Mouse (Mus musculus) heart, adult 2 months (tissue): ENCODE results near the gene P3h3. TPM values are rescaled to one million over a fixed set of nuclear protein-coding genes. Genes with fewer than 3 reads are reported as not detected.

ENCODE experiments used
- DNase-seq, 2 experiments: peaks; one replicate each; pipeline ENCODE4 v3.0.0; 2021
- H3K27ac ChIP-seq: fragments of 200-600 bp; 2 replicates; pipeline ENCODE4 v1.8.1; 2022
- H3K27me3 ChIP-seq: fragments of 200-500 bp; 2 replicates; pipeline ENCODE4 v1.6.1; 2012; ENCODE audit warnings: mild to moderate bottlenecking, low read length, inconsistent platforms, mixed read lengths; ENCODE audit not compliant: control insufficient read depth, insufficient read depth
- H3K36me3 ChIP-seq: fragments of 200-500 bp; 2 replicates; pipeline ENCODE4 v1.6.1; 2012; ENCODE audit warnings: low read length, inconsistent platforms; ENCODE audit not compliant: control insufficient read depth, insufficient read depth
- H3K4me1 ChIP-seq: fragments of 200-500 bp; 2 replicates; pipeline ENCODE4 v1.6.1; 2011; ENCODE audit warnings: low read length; ENCODE audit not compliant: control insufficient read depth, insufficient read depth
- H3K4me3 ChIP-seq: fragments of 200-600 bp; 2 replicates; pipeline ENCODE4 v1.8.1; 2022
- H3K79me2 ChIP-seq: fragments of 200-500 bp; replicated peaks from 2 replicates; pipeline ENCODE4 v1.6.1; 2012; ENCODE audit warnings: mild to moderate bottlenecking, inconsistent platforms, low read length, moderate library complexity, mixed read lengths; ENCODE audit not compliant: control insufficient read depth, insufficient read depth
- H3K9ac ChIP-seq: fragments of 200-500 bp; 2 replicates; pipeline ENCODE4 v1.6.1; 2012; ENCODE audit warnings: low read depth, mild to moderate bottlenecking, control low read depth, inconsistent platforms, low read length, mixed read lengths
- CTCF ChIP-seq: fragments of 200-600 bp; IDR thresholded peaks from 2 replicates; pipeline ENCODE4 v1.8.1; 2022; ENCODE audit warnings: antibody characterized with exemption, mild to moderate bottlenecking, moderate library complexity
- EP300 ChIP-seq: fragments of 200-500 bp; IDR thresholded peaks from 2 replicates; pipeline ENCODE4 v1.6.1; 2011; ENCODE audit warnings: low read depth, low read length, control low read depth; ENCODE audit not compliant: insufficient read depth
- POLR2A ChIP-seq: fragments of 200-500 bp; IDR thresholded peaks from 2 replicates; pipeline ENCODE4 v1.6.1; 2011; ENCODE audit warnings: mild to moderate bottlenecking, low read depth, low read length, control low read depth; ENCODE audit not compliant: insufficient read depth
- WGBS: fragments of 180-500 bp; shearing (Covaris S2); methylation state at CpG from one replicate; pipeline ENCODE4 v1.1.7; 2018; 5-methylcytosine and 5-hydroxymethylcytosine counted together
- intact Hi-C: fragments of 180-260 bp; cut with DNase I; formaldehyde crosslinking; loops from one replicate; pipeline ENCODE4 v1.15.1; 2025
- polyA plus RNA-seq: library from polyadenylated mRNA; depleted of rRNA; stranded (reverse); fragments of >200 nt; gene quantifications from 2 replicates; pipeline ENCODE4 v1.2.3, GENCODE M21; 2012
- total RNA-seq, 2 experiments: library from RNA; stranded (reverse); gene quantifications; 2 replicates each; pipeline ENCODE4 v1.2.3; 2021

P3h3 gene
- total and polyA plus RNA-seq, 3 experiments = 6.9 to 16.2 (median 10.6) TPM

DNA sequence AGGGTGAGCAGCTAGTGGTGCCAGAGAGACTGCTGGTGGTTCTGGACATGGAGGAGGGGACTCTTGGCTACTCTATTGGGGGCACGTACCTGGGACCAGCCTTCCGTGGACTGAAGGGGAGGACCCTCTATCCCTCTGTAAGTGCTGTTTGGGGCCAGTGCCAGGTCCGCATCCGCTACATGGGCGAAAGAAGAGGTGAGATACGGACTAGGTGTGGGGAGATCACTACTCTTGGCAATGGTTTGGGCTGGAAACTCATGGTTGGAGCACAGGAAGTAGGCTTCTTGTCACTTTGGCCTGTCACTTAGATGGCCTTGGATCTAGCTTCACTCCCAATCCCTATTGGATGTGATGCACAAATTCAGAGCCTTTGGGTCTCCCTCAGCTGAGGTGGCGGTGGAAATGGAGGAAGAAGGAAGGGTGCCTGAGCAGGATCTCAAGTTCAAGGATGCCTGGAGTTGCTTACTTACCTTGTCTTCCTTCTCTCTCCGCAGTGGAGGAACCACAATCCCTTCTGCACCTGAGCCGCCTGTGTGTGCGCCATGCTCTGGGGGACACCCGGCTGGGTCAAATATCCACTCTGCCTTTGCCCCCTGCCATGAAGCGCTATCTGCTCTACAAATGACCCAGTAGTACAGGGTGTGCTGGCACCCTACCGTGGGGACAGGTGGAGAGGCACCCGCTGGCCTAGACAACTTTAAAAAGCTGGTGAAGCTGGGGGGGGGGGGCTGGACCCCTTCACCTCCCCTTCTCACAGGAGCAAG lies 47.6 kb downstream of the P3h3 start:
- Histone ChIP-seq H3K4me3 (peak overlapping the region; percentile 61), H3K27ac (peak overlapping the region; percentile 81; the same call in 1 of the 2 replicates), H3K27me3 (no peaks in the 10 kb centered on the region), H3K79me2 (no peaks in the 10 kb centered on the region), H3K9ac (peak overlapping the region; percentile 8), H3K36me3 (no peaks in the 10 kb centered on the region; the same call in 1 of the 2 replicates), H3K4me1 (peaks cover 16% of the 10 kb centered on the region)
- WGBS = 44% methylated on average over 14 of the region's 14 CpGs
- TF ChIP-seq CTCF (no peak), POLR2A (0 out of 2 replicates have a peak, but pooled peaks have one; percentile 6)
- intact Hi-C loops = loop anchor here (5.0 kb wide), 2 partner anchors 68 to 108 kb away; partner anchors contain the start of gene Grcc10
- no peak for DNase-seq

- no peaks in the 10 kb centered on the region for H3K79me2 ChIP-seq
- peaks cover 14% of the 10 kb centered on the region for H3K4me1 ChIP-seq
- H3K9ac ChIP-seq = peak overlapping the region; percentile 85
- peak; percentile 88 to 91 for DNase-seq
- intact Hi-C loops = loop anchor here (5.0 kb wide), 2 partner anchors 67 to 107 kb away; partner anchors contain the start of gene Grcc10
- peak overlapping the region; percentile 61 for H3K4me3 ChIP-seq
- H3K27me3 ChIP-seq = no peaks in the 10 kb centered on the region
- H3K36me3 ChIP-seq = no peaks in the 10 kb centered on the region; the same call in 1 of the 2 replicates
- TF ChIP-seq EP300 (0 out of 2 replicates have a peak, but pooled peaks have one; percentile 5), POLR2A (peak; percentile 42; the same call in 1 of the 2 replicates), CTCF (peak; percentile 96)
- WGBS = 1% methylated on average over 35 of the region's 35 CpGs
- peak overlapping the region; percentile 81 for H3K27ac ChIP-seq
Observed at GRCm38 (mm10) chr6:124809052-124809774, 48.3 kb downstream of the P3h3 start.

- 0 out of 2 replicates have a peak, but pooled peaks have one; percentile 10 for TF ChIP-seq POLR2A
- no peak for TF ChIP-seq EP300
- Histone ChIP-seq H3K9ac (peak within 1 kb of the TSS; percentile 85), H3K4me1 (peaks cover 14% of the 10 kb centered on the region), H3K79me2 (no peaks in the 10 kb centered on the region), H3K36me3 (no peaks in the 10 kb centered on the region; the same call in 1 of the 2 replicates), H3K4me3 (peak within 1 kb of the TSS; percentile 61), H3K27ac (peak within 1 kb of the TSS; percentile 81), H3K27me3 (no peaks in the 10 kb centered on the region)
- DNase-seq = peak; percentile 85 to 86
- intact Hi-C loops = loop anchor here (5.0 kb wide), 2 partner anchors 66 to 106 kb away; partner anchors contain the start of gene Grcc10
- 2% methylated on average over 29 of the region's 29 CpGs for WGBS
Observed at GRCm38 (mm10) chr6:124808358-124809012, 49.1 kb downstream of the P3h3 start, which contains the start of gene Spsb2. TSS of gene Spsb2 (plus strand) at chr6:124808661.

DNA sequence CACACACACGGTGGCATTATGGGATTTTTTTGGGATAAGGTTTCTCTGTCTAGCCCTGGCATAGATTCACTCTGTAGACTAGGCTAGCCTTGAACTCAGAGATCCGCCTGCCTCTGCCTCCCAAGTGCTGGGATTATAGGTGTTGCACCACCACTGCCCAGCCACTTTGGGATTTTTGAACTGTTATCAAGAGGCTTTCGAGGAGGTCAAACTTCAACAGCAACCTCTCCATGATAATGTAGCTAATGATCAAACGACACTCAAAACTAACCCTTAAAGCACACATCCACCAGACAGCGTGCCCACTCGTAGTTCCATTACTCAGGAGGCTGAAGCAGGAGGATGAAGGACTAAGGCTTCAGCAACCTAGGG lies 49.6 kb downstream of the P3h3 start:
- Histone ChIP-seq H3K27me3 (no peaks in the 10 kb centered on the region), H3K9ac (peak overlapping the region; percentile 21), H3K27ac (peak overlapping the region; percentile 58), H3K4me1 (peaks cover 14% of the 10 kb centered on the region), H3K79me2 (no peaks in the 10 kb centered on the region), H3K36me3 (no peaks in the 10 kb centered on the region; the same call in 1 of the 2 replicates), H3K4me3 (no peak overlapping the region)
- no peak for DNase-seq
- 63% methylated on average over 6 of the region's 6 CpGs for WGBS
- no peak for TF ChIP-seq EP300
- no peak for TF ChIP-seq POLR2A
- TF ChIP-seq CTCF = no peak
- intact Hi-C loops = loop anchor here (5.0 kb wide), 2 partner anchors 66 to 106 kb away; partner anchors contain the start of gene Grcc10

DNA sequence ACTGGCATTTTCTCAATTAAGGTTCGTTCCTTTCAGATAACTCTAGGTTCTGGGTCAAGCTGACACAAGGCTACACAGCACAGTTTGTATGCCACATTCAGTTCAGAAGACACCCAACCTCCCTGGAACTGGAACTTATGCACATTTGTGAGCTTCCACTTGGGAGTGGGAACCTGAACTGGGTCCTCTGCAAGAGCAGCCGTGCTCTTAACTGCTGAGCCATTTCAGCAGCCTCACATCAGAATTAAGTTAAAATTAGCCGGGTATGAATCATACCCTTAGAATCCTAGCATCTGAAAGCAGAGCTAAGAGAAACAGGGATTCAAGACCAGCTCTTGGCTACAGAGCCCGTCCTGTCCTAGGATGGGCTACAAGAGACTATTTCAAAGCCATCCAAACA lies 50.2 kb downstream of the P3h3 start:
- WGBS = 52% methylated on average over 4 of the region's 4 CpGs
- no peak overlapping the region for H3K9ac ChIP-seq

More for the DNA sequence above, 50.2 kb downstream of the P3h3 start:
- H3K4me1 ChIP-seq = peaks cover 12% of the 10 kb centered on the region
- no peak for TF ChIP-seq EP300
- TF ChIP-seq CTCF = no peak
- no peak for TF ChIP-seq POLR2A
- no peak overlapping the region for H3K27ac ChIP-seq
- no peak overlapping the region for H3K4me3 ChIP-seq
- no peaks in the 10 kb centered on the region for H3K27me3 ChIP-seq
- H3K79me2 ChIP-seq = no peaks in the 10 kb centered on the region
- no peaks in the 10 kb centered on the region for H3K36me3 ChIP-seq
- no peak for DNase-seq
- intact Hi-C loops = loop anchor here (5.0 kb wide), 2 partner anchors 65 to 105 kb away; partner anchors contain the start of gene Grcc10
